Mouse (Mus musculus): ENCODE measurements around the gene Ccdc15.
"Not testable (repeated sequence)": the region's sequence is repeated elsewhere in the genome, so short reads cannot be mapped to it uniquely, and the experiment has no call there.

Ccdc15 gene

GRCm38 (mm10) chr9:37349050-37349449 lies 818 bp upstream of the Ccdc15 start:
- no peak for DNase-seq (ENCODE audit: low spot score)

- no peak for DNase-seq (ENCODE audit: low spot score)
These were observed 846 bp downstream of the Ccdc15 start for GRCm38 (mm10) chr9:37347184-37347987.

GRCm38 (mm10) chr9:37345406-37345805 lies 2.8 kb downstream of the Ccdc15 start:
- no peak for DNase-seq (ENCODE audit: low spot score)

GRCm38 (mm10) chr9:37329456-37329855 lies 18.8 kb downstream of the Ccdc15 start:
- no peak for DNase-seq (ENCODE audit: low spot score)

GRCm38 (mm10) chr9:37301720-37302119 lies 46.5 kb downstream of the Ccdc15 start:
- no peak for DNase-seq (ENCODE audit: low spot score)

- DNase-seq (ENCODE audit: low spot score) = not testable (repeated sequence)
These were observed 47.7 kb downstream of the Ccdc15 start for GRCm38 (mm10) chr9:37300501-37300900.

- no peak for DNase-seq (ENCODE audit: low spot score)
These were observed 52.6 kb downstream of the Ccdc15 start for GRCm38 (mm10) chr9:37295586-37295985.

- DNase-seq (ENCODE audit: low spot score) = no peak
These were observed 81.6 kb downstream of the Ccdc15 start for GRCm38 (mm10) chr9:37266622-37267021.

GRCm38 (mm10) chr9:37255889-37256225 lies 92.4 kb downstream of the Ccdc15 start:
- peak; percentile 50 for DNase-seq (ENCODE audit: low spot score)

- peak; percentile 74 for DNase-seq (ENCODE audit: low spot score)
These were observed 92.9 kb downstream of the Ccdc15 start, which contains the start of gene Slc37a2 for GRCm38 (mm10) chr9:37255149-37255888. Slc37a2 (minus strand) TSS chr9:37255738.

GRCm38 (mm10) chr9:37254531-37255110 lies 93.6 kb downstream of the Ccdc15 start:
- DNase-seq (ENCODE audit: low spot score) = no peak

- DNase-seq (ENCODE audit: low spot score) = no peak
These were observed 97.6 kb downstream of the Ccdc15 start for GRCm38 (mm10) chr9:37250631-37251030.

- no peak for DNase-seq (ENCODE audit: low spot score)
These were observed 98.3 kb downstream of the Ccdc15 start for GRCm38 (mm10) chr9:37249976-37250375.

- no peak for DNase-seq (ENCODE audit: low spot score)
These were observed 99.8 kb downstream of the Ccdc15 start for GRCm38 (mm10) chr9:37248381-37248906.

GRCm38 (mm10) chr9:37247429-37247828 lies 100.8 kb downstream of the Ccdc15 start:
- peak; percentile 27 for DNase-seq (ENCODE audit: low spot score)

GRCm38 (mm10) chr9:37245810-37246209 lies 102.4 kb downstream of the Ccdc15 start:
- DNase-seq (ENCODE audit: low spot score) = no peak

GRCm38 (mm10) chr9:37245404-37245803 lies 102.8 kb downstream of the Ccdc15 start:
- no peak for DNase-seq (ENCODE audit: low spot score)

GRCm38 (mm10) chr9:37244600-37244999 lies 103.6 kb downstream of the Ccdc15 start:
- DNase-seq (ENCODE audit: low spot score) = no peak

- no peak for DNase-seq (ENCODE audit: low spot score)
These were observed 105.5 kb downstream of the Ccdc15 start for GRCm38 (mm10) chr9:37242764-37243163.

GRCm38 (mm10) chr9:37235951-37236737 lies 112.1 kb downstream of the Ccdc15 start:
- DNase-seq (ENCODE audit: low spot score) = peak; percentile 49
